Mouse (Mus musculus) MEL (cell line): Measurements from ENCODE around the gene Gstp2. TPM values are rescaled to one million over a fixed set of nuclear protein-coding genes. Genes with fewer than 3 reads are reported as not detected.

Experiments used
- DNase-seq: peaks from one replicate; pipeline ENCODE4 v3.0.0; 2011; ENCODE audit warnings: low read depth, low spot score
- H3K27ac ChIP-seq: 2 replicates; pipeline ENCODE4 v1.5.1; 2012; ENCODE audit warnings: low read depth, mild to moderate bottlenecking, control low read depth, low read length, moderate library complexity; ENCODE audit not compliant: control insufficient read depth
- H3K27me3 ChIP-seq, 2 experiments: fragments of 150-350 bp in 1 of 2; sonication (generic) in 1 of 2; 2 replicates each; pipeline ENCODE4 v1.6.1; 2012; ENCODE audit warnings: low read length in 2 of 2, mild to moderate bottlenecking in 2 of 2, improper control_type of control experiment in 1 of 2, moderate library complexity in 1 of 2; ENCODE audit not compliant: insufficient read depth in 2 of 2, control insufficient read depth in 1 of 2
- H3K36me3 ChIP-seq, 2 experiments: 2 replicates each; pipeline ENCODE4 v1.6.1; 2012 to 2014; ENCODE audit warnings: low read length in 2 of 2, improper control_type of control experiment in 1 of 2, inconsistent platforms in 1 of 2, mild to moderate bottlenecking in 1 of 2; ENCODE audit not compliant: insufficient read depth in 2 of 2, control insufficient read depth in 1 of 2
- H3K4me1 ChIP-seq, 2 experiments: fragments of 150-350 bp in 1 of 2; sonication (generic) in 1 of 2; 2 replicates each; pipeline ENCODE4 v1.6.1; 2012; ENCODE audit warnings: low read length in 2 of 2, improper control_type of control experiment in 1 of 2, mild to moderate bottlenecking in 1 of 2; ENCODE audit not compliant: insufficient read depth in 2 of 2, control insufficient read depth in 1 of 2
- H3K4me3 ChIP-seq, 2 experiments: fragments of 150-350 bp in 1 of 2; sonication (generic) in 1 of 2; 2 replicates each; pipeline ENCODE4 v1.5.1; 2012; ENCODE audit warnings: low read depth in 2 of 2, low read length in 2 of 2, mild to moderate bottlenecking in 2 of 2, moderate library complexity in 2 of 2, control low read depth in 1 of 2, improper control_type of control experiment in 1 of 2; ENCODE audit not compliant: control insufficient read depth in 1 of 2, insufficient read depth in 1 of 2
- H3K79me2 ChIP-seq: 2 replicates; pipeline ENCODE4 v1.6.1; 2012; ENCODE audit warnings: mild to moderate bottlenecking, low read length, moderate library complexity; ENCODE audit not compliant: control insufficient read depth, poor library complexity, insufficient read depth
- H3K9ac ChIP-seq: 2 replicates; pipeline ENCODE4 v1.6.1; 2012; ENCODE audit warnings: low read depth, mild to moderate bottlenecking, control low read depth, low read length, moderate library complexity; ENCODE audit not compliant: control insufficient read depth, poor library complexity, severe bottlenecking
- H3K9me3 ChIP-seq: fragments of 150-350 bp; sonication (generic); replicated peaks from 2 replicates; pipeline ENCODE4 v1.6.1; 2012; ENCODE audit warnings: mild to moderate bottlenecking, low read length, improper control_type of control experiment, moderate library complexity; ENCODE audit not compliant: insufficient read depth
- E2F4 ChIP-seq: IDR thresholded peaks from 2 replicates; pipeline ENCODE4 v1.6.1; 2011; ENCODE audit warnings: low read depth, low read length, improper control_type of control experiment, borderline replicate concordance
- EP300 ChIP-seq, 2 experiments: IDR thresholded peaks; 2 replicates each; pipeline ENCODE4 v1.6.1; 2011; ENCODE audit warnings: improper control_type of control experiment in 2 of 2, low read length in 2 of 2, low read depth in 1 of 2, mild to moderate bottlenecking in 1 of 2
- GABPA ChIP-seq: IDR thresholded peaks from 2 replicates; pipeline ENCODE4 v1.6.1; 2012; ENCODE audit warnings: low read depth, mild to moderate bottlenecking, inconsistent platforms, low read length, improper control_type of control experiment, moderate library complexity
- GATA1 ChIP-seq: IDR thresholded peaks from 2 replicates; pipeline ENCODE4 v1.6.1; 2011; ENCODE audit warnings: low read depth, low read length, improper control_type of control experiment
- MAX ChIP-seq: IDR thresholded peaks from 2 replicates; pipeline ENCODE4 v1.6.1; 2011; ENCODE audit warnings: low read length, improper control_type of control experiment
- NELFE ChIP-seq: IDR thresholded peaks from 2 replicates; pipeline ENCODE4 v1.6.1; 2011; ENCODE audit warnings: low read depth, low read length, improper control_type of control experiment
- NRF1 ChIP-seq: IDR thresholded peaks from 2 replicates; pipeline ENCODE4 v1.6.1; 2014; ENCODE audit warnings: low read depth, mild to moderate bottlenecking, inconsistent platforms, low read length, improper control_type of control experiment, moderate library complexity; ENCODE audit not compliant: poor library complexity, insufficient read depth, severe bottlenecking
- POLR2AphosphoS2 ChIP-seq: IDR thresholded peaks from 2 replicates; pipeline ENCODE4 v1.6.1; 2011; ENCODE audit warnings: low read length, improper control_type of control experiment
- RAD21 ChIP-seq: IDR thresholded peaks from 2 replicates; pipeline ENCODE4 v1.6.1; 2011; ENCODE audit warnings: mild to moderate bottlenecking, low read depth, low read length, improper control_type of control experiment
- RCOR1 ChIP-seq: IDR thresholded peaks from 2 replicates; pipeline ENCODE4 v1.6.1; 2012; ENCODE audit warnings: low read depth, mild to moderate bottlenecking, inconsistent platforms, low read length, improper control_type of control experiment
- SMC3 ChIP-seq: IDR thresholded peaks from 2 replicates; pipeline ENCODE4 v1.6.1; 2011; ENCODE audit warnings: low read depth, low read length, improper control_type of control experiment
- TAL1 ChIP-seq: IDR thresholded peaks from 2 replicates; pipeline ENCODE4 v1.6.1; 2012; ENCODE audit warnings: mild to moderate bottlenecking, inconsistent platforms, low read length, moderate library complexity, mixed read lengths
- TCF12 ChIP-seq: IDR thresholded peaks from 2 replicates; pipeline ENCODE4 v1.6.1; 2014; ENCODE audit warnings: low read depth, mild to moderate bottlenecking, inconsistent platforms, low read length, improper control_type of control experiment, moderate library complexity
- UBTF ChIP-seq: IDR thresholded peaks from 2 replicates; pipeline ENCODE4 v1.6.1; 2012; ENCODE audit warnings: low read depth, mild to moderate bottlenecking, inconsistent platforms, low read length, improper control_type of control experiment, moderate library complexity, borderline replicate concordance; ENCODE audit not compliant: insufficient read depth
- USF1 ChIP-seq: IDR thresholded peaks from 2 replicates; pipeline ENCODE4 v1.6.1; 2014; ENCODE audit warnings: low read depth, mild to moderate bottlenecking, inconsistent platforms, low read length, improper control_type of control experiment, moderate library complexity
- USF2 ChIP-seq, 2 experiments: IDR thresholded peaks; 2 replicates each; pipeline ENCODE4 v1.6.1; 2011 to 2012; ENCODE audit warnings: improper control_type of control experiment in 2 of 2, low read length in 2 of 2, borderline replicate concordance in 1 of 2, inconsistent platforms in 1 of 2, low read depth in 1 of 2, mild to moderate bottlenecking in 1 of 2; ENCODE audit not compliant: insufficient read depth in 1 of 2
- ZC3H11A ChIP-seq: IDR thresholded peaks from 2 replicates; pipeline ENCODE4 v1.6.1; 2012; ENCODE audit warnings: low read depth, mild to moderate bottlenecking, inconsistent platforms, low read length, improper control_type of control experiment
- ZKSCAN1 ChIP-seq: IDR thresholded peaks from 2 replicates; pipeline ENCODE4 v1.6.1; 2012; ENCODE audit warnings: low read depth, mild to moderate bottlenecking, inconsistent platforms, low read length, improper control_type of control experiment, moderate library complexity
- ZMIZ1 ChIP-seq: IDR thresholded peaks from 2 replicates; pipeline ENCODE4 v1.6.1; 2012; ENCODE audit warnings: low read depth, mild to moderate bottlenecking, inconsistent platforms, low read length, improper control_type of control experiment, moderate library complexity
- ZNF384 ChIP-seq: IDR thresholded peaks from 2 replicates; pipeline ENCODE4 v1.6.1; 2012; ENCODE audit warnings: low read depth, mild to moderate bottlenecking, inconsistent platforms, low read length, improper control_type of control experiment
- polyA plus RNA-seq, 2 experiments: library from polyadenylated mRNA; stranded (reverse) in 1 of 2; unstranded in 1 of 2; fragments of >175 nt in 1 of 2; fragments of >200 nt in 1 of 2; gene quantifications; 2 replicates each; pipeline versions ENCODE4 v1.2.1 to v1.2.4; 2012; ENCODE audit warnings: low replicate concordance in 2 of 2, low read depth in 1 of 2; ENCODE audit not compliant: insufficient read length in 2 of 2, insufficient read depth in 1 of 2, missing spikeins in 1 of 2
- total RNA-seq: library from RNA; depleted of rRNA; stranded (reverse); fragments of 300-350 nt; gene quantifications from 2 replicates; pipeline ENCODE4 v1.2.3, GENCODE M21; 2012

Gstp2 gene
- total and polyA plus RNA-seq, 3 experiments = 0.65 to 7.4 TPM; not detected in 1

DNA sequence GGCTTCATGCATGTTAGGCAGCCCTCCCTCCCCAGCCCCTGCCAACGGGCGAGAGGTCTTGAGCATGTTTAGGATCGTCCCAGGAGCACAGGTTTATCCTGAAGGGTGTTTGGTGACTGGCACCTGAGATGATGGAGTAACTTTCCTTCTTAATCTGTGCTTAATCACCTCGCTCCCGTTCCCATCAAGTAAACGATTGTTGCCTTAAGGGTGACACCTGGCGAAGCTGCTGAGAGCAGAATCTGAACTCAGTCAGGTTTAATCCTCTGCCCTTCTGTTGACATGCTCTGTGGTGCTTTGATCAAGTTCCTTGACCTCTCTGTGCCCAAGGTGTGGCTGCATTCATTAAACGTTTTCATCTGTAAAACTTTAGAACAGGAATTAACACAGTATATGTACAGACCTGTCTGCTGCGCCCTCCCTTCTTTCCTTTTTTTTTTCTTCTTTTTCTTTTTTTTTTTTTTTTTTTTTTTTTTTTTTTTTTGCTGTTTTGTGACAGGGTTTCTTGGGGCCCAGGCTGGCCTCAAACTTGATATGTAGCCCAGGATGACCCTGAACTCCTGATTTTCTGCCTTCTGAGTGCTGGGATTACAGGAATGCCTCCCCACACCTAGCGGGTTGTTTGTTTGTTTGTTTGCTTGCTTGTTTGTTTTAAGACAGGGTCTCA, 27.8 kb downstream of the Gstp2 start:
- no peaks in the 10 kb centered on the region for H3K36me3 ChIP-seq
- no peak overlapping the region for H3K27ac ChIP-seq
- peaks cover 0 to 3% of the 10 kb centered on the region in 2 experiments; a peak in 2 of 4 replicates for H3K4me1 ChIP-seq
- H3K4me3 ChIP-seq = peak overlapping the region; percentile 33 to 75; a peak in 2 of 4 replicates
- no peaks in the 10 kb centered on the region for H3K27me3 ChIP-seq
- no peaks in the 10 kb centered on the region for H3K9me3 ChIP-seq
- no peaks in the 10 kb centered on the region; the same call in 1 of the 2 replicates for H3K79me2 ChIP-seq
- H3K9ac ChIP-seq = peak overlapping the region; percentile 46; the same call in 1 of the 2 replicates
- no peak for TF ChIP-seq TCF12
- peak; percentile 73 for TF ChIP-seq ZNF384
- DNase-seq = no peak

DNA sequence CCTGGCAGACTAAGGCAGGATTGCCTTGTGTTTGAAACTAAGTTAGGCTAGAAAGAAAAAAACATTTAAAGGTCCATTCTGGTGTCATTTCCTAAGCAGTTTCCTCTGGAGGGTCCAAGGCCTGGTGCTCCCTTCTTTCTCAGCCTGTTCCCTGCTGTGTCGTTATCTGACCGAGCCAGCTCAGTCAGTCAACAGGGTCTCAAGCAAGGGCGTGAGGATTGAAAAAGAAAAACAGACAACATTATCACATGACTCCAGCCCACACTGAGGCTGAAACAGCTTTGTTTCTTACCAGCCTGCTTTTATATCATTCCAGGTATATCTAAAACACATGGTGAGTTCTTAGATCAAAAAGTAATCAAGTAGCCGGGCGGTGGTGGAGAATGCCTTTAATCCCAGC, 30.2 kb downstream of the Gstp2 start:
- Histone ChIP-seq H3K36me3 (peaks cover 0 to 8% of the 10 kb centered on the region in 2 experiments; a peak in 2 of 4 replicates), H3K9me3 (no peaks in the 10 kb centered on the region), H3K27me3 (no peaks in the 10 kb centered on the region)
- TF ChIP-seq SMC3 = no peak
- peak; percentile 43; the same call in 1 of the 2 replicates for TF ChIP-seq USF1
- TF ChIP-seq, all 39 proteins: peak for 1
- H3K79me2 ChIP-seq = peaks cover 10% of the 10 kb centered on the region
- no peak overlapping the region for H3K9ac ChIP-seq
- no peak overlapping the region for H3K27ac ChIP-seq
- H3K4me3 ChIP-seq = no peak overlapping the region
- DNase-seq = no peak
- peaks cover 0 to 10% of the 10 kb centered on the region in 2 experiments; a peak in 2 of 4 replicates for H3K4me1 ChIP-seq

DNA sequence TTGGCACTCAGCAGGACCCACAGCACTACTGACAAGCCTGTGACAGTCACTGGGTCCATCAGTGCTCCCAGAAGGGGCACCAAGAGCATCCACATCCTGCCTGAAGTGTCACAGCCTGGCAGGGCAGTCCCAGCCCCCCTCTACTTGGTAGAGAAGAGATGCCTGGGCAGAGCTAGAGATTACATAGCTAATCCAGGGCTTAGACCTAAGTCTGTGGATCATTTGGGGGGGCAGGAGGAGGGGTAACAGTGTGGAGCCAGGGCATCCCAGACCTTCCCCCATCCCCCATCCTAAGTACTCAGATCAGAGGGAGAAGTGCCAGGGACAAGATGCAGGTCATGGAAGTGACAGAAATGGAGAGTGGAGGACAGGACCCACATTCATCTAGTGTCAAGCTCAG, 31.0 kb downstream of the Gstp2 start:
- Histone ChIP-seq H3K4me3 (no peak overlapping the region), H3K27me3 (no peaks in the 10 kb centered on the region), H3K36me3 (peaks cover 0 to 8% of the 10 kb centered on the region in 2 experiments; a peak in 2 of 4 replicates), H3K79me2 (peaks cover 10% of the 10 kb centered on the region), H3K4me1 (peaks cover 0 to 10% of the 10 kb centered on the region in 2 experiments; a peak in 2 of 4 replicates), H3K27ac (no peak overlapping the region), H3K9ac (no peak overlapping the region), H3K9me3 (no peaks in the 10 kb centered on the region)
- no peak for DNase-seq
- TF ChIP-seq ZNF384 (no peak), POLR2AphosphoS2 (no peak), USF2 (IDR thresholded peaks at IDR 0.05; ENCODE audit: borderline replicate concordance in 1 of 2, insufficient read depth in 1 of 2, low read depth in 1 of 2, low read length in 2 of 2) (no peak), GATA1 (no peak), EP300 (IDR thresholded peaks at IDR 0.05; ENCODE audit: low read depth in 1 of 2, low read length in 2 of 2) (no peak), RCOR1 (no peak), ZC3H11A (no peak), UBTF (no peak), NRF1 (no peak), NELFE (no peak), ZMIZ1 (no peak), TAL1 (no peak), MAX (no peak), RAD21 (no peak), GABPA (no peak), E2F4 (no peak), USF1 (no peak), ZKSCAN1 (no peak)
